Mouse (Mus musculus) C2C12 (cell line): ENCODE measurements at regions not wholly inside any gene's neighbourhood (a gene's known extent, or its start where the extent isn't known, plus 50 kb on each side); places are given as distances from the start of the nearest gene placed in this dataset.

Experiments
- CEBPB ChIP-seq: IDR thresholded peaks from one replicate; pipeline ENCODE4 v1.6.1; 2011; ENCODE audit warnings: low read depth, mild to moderate bottlenecking, control low read depth, moderate library complexity
- CTCF ChIP-seq: IDR thresholded peaks from one replicate; pipeline ENCODE4 v1.5.1; 2011; ENCODE audit not compliant: control insufficient read depth, insufficient read depth, insufficient read length
- FOSL1 ChIP-seq: IDR thresholded peaks from one replicate; pipeline ENCODE4 v1.8.0; 2011; ENCODE audit warnings: mild to moderate bottlenecking, low read length; ENCODE audit not compliant: poor library complexity, insufficient read depth, severe bottlenecking

GRCm38 (mm10) chr12:49921608-49922007, 536.6 kb downstream of the Gm43517 start:
- TF ChIP-seq CTCF (no peak), FOSL1 (no peak), CEBPB (no peak)
